Mouse (Mus musculus): ENCODE results near the gene Eva1c. TPM values are rescaled to one million over a fixed set of nuclear protein-coding genes. Genes with fewer than 3 reads are reported as not detected.

Eva1c gene
- polyA plus RNA-seq, 1 experiment from 2014 or later = 0.74 TPM

DNA sequence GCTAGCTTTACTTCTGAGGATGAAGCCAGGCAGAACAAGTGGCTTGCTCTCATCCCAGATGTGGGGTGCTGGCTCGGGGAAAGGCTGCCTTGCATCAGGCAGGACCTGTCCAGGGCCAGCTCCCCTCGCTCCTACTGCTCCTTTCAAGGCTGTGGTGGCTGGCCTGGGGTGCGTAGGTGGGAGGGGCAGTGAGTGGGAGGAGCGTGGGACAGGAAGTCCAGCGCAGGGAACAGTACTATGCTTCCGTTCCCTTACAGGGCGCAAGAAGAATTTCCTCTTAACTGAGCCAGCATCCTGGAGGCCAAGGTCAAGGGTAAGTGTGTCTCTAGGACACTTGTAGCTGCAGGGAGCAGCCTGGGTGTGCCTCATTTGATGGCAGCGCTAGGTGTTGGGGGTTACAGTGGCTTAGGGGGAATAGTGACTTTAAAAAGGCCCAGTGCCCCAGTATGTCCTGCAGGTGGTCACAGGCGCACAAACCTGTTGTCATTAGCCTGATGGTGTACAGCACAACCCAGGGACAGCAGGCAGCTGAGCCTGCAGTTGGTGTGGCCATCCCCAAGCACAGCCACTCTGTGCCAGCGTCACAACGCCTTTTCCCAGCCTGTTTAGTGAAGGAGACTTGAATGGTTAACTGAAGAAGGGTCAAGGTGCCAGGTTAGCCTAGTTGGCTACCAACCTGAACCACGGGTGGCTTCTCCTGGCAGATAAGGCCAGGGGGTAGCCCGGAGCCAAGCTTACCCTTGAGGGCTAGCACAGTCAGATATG is 98.3 kb downstream of the Eva1c start:
- Histone ChIP-seq H3K4me2 (ENCODE audit: low read length) (no peak overlapping the region), H3K4me3 (ENCODE audit: low read depth, low read length) (no peak overlapping the region), H3K36me3 (ENCODE audit: control insufficient read depth, insufficient read depth, low read length) (peaks cover 9% of the 10 kb centered on the region), H3K9ac (ENCODE audit: low read length) (no peak overlapping the region), H3K27ac (ENCODE audit: low read depth) (no peak overlapping the region), H3K9me3 (ENCODE audit: control insufficient read depth, low read length) (no peaks in the 10 kb centered on the region), H3K4me1 (replicated peaks; ENCODE audit: control insufficient read depth, insufficient read depth, low read length) (no peaks in the 10 kb centered on the region), H3K27me3 (replicated peaks; ENCODE audit: control insufficient read depth, insufficient read depth, low read length) (no peaks in the 10 kb centered on the region)
- DNase-seq (ENCODE audit: low spot score) (peak; percentile 42), ATAC-seq (replicated peaks; ENCODE audit: low FRiP score, low TSS enrichment, low read depth) (peak; percentile 10; the same call in 1 of the 2 replicates)
- WGBS = 80% methylated on average over 13 of the region's 13 CpGs

DNA sequence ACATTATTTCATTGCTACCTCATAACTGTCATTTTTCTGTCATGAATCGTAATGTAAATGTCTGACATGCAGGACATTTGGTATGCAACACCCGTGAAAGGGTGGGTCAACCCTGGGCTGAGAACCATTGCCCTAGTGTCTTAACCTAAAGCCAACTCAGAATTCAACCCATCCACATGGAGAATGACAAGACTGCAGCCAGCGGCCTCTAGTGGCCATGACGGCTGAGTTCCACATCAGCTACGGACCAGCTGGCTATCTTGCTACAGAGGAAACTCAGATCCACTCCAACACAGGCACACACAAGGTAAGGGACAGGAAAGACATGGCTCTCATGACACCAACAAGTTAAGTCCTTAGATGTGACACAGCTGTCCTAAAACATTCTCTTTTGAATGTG is 98.9 kb downstream of the Eva1c start:
- Histone ChIP-seq H3K9me3 (ENCODE audit: control insufficient read depth, low read length) (no peaks in the 10 kb centered on the region), H3K36me3 (ENCODE audit: control insufficient read depth, insufficient read depth, low read length) (peaks cover 10% of the 10 kb centered on the region), H3K4me1 (replicated peaks; ENCODE audit: control insufficient read depth, insufficient read depth, low read length) (no peaks in the 10 kb centered on the region), H3K27me3 (replicated peaks; ENCODE audit: control insufficient read depth, insufficient read depth, low read length) (no peaks in the 10 kb centered on the region), H3K4me2 (ENCODE audit: low read length) (no peak overlapping the region), H3K9ac (ENCODE audit: low read length) (no peak overlapping the region), H3K4me3 (ENCODE audit: low read depth, low read length) (no peak overlapping the region), H3K27ac (ENCODE audit: low read depth) (no peak overlapping the region)
- ATAC-seq (replicated peaks; ENCODE audit: low FRiP score, low TSS enrichment, low read depth) (peak; percentile 60), DNase-seq (ENCODE audit: low spot score) (peak; percentile 79)
- 26% methylated on average over 5 of the region's 5 CpGs for WGBS

DNA sequence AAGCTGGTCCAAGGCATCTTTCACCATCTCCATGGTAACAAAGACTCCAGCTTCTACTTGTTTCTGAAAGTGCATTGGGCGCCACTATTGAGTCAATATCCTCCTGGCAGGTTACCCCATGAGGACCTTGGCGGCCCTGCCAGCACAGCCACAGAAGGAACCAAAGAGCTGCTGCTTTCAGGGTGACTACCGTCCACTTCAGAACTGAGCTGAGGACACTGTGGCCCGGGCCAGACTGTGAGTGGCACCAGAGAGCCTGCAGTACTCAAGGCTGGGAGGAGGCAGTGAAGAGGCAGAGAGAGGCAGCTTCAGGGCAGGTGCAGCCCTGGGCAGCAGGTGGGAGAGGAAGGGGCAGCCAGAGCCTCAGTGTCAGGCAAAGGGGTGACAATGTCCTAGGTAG is 100.9 kb downstream of the Eva1c start:
- Histone ChIP-seq H3K27me3 (replicated peaks; ENCODE audit: control insufficient read depth, insufficient read depth, low read length) (no peaks in the 10 kb centered on the region), H3K4me3 (ENCODE audit: low read depth, low read length) (no peak overlapping the region), H3K36me3 (ENCODE audit: control insufficient read depth, insufficient read depth, low read length) (peaks cover 10% of the 10 kb centered on the region), H3K27ac (ENCODE audit: low read depth) (no peak overlapping the region), H3K9me3 (ENCODE audit: control insufficient read depth, low read length) (no peaks in the 10 kb centered on the region), H3K4me1 (replicated peaks; ENCODE audit: control insufficient read depth, insufficient read depth, low read length) (no peaks in the 10 kb centered on the region), H3K4me2 (ENCODE audit: low read length) (no peak overlapping the region), H3K9ac (ENCODE audit: low read length) (no peak overlapping the region)
- DNase-seq (ENCODE audit: low spot score) = peak; percentile 35
- ATAC-seq (replicated peaks; ENCODE audit: low FRiP score, low TSS enrichment, low read depth) = no peak
- WGBS = 84% methylated on average over 4 of the region's 4 CpGs

DNA sequence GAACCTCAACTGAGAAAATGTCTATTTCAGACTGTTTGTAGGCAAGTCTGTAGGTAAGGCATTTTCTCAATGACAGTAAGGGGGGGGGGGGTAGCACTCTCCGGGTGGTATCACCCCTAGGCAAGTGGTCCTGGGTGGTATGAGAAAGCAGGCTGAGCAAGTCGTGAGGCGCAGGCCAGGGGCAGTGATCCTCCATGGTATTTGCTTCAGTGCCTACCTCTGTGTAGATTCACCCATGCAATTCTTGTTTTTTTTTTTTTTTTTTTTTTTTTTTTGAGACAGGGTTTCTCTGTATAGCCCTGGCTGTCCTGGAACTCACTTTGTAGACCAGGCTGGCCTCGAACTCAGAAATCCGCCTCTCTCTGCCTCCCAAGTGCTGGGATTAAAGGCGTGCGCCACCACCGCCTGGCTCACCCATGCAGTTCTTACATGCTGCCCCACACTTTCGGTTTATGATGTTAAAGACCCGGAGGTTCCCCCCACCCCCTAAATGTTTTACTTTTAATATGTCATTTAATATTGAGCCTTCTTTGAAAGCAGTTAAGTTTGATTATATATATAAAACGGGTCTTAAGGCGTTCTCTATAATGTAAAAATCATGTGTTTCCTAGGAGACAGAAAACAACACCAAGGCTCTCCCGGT is 107.1 kb downstream of the Eva1c start:
- peaks cover 9% of the 10 kb centered on the region for H3K36me3 ChIP-seq (ENCODE audit: control insufficient read depth, insufficient read depth, low read length)
- 25% methylated on average over 13 of the region's 13 CpGs for WGBS
- H3K4me2 ChIP-seq (ENCODE audit: low read length) = peak overlapping the region; percentile 78
- peak overlapping the region; percentile 75; the same call in 1 of the 2 replicates for H3K27ac ChIP-seq (ENCODE audit: low read depth)
- no peaks in the 10 kb centered on the region for H3K4me1 ChIP-seq (replicated peaks; ENCODE audit: control insufficient read depth, insufficient read depth, low read length)
- no peaks in the 10 kb centered on the region for H3K9me3 ChIP-seq (ENCODE audit: control insufficient read depth, low read length)
- no peak for ATAC-seq (replicated peaks; ENCODE audit: low FRiP score, low TSS enrichment, low read depth)
- peak overlapping the region; percentile 73 for H3K9ac ChIP-seq (ENCODE audit: low read length)
- H3K4me3 ChIP-seq (ENCODE audit: low read depth, low read length) = peak overlapping the region; percentile 83
- peak; percentile 31 for DNase-seq (ENCODE audit: low spot score)
- H3K27me3 ChIP-seq (replicated peaks; ENCODE audit: control insufficient read depth, insufficient read depth, low read length) = no peaks in the 10 kb centered on the region

DNA sequence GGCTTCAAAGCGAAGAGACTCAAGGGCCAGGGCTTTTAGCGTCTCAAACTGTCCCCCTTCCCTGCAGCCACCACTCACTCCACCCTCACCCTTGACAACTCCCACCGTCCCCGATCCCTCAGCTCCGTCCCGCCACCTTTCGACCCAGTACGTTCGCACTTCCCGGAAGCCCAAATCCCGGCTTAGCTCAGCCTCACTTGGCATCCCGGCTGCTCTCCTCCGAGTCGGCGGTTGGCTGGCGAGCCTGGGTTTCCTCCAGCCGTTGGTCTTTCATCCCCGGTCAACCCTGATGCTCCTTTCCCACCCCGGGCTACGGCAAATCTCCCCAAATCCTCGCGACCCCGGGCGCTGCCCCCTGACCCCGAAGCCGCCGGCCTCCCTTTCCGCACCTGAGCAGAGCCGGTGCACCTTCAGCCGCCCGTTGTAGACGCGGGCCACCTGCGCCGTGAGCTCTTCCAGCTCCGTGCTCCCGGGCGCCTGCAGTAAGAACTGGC is 107.7 kb downstream of the Eva1c start:
- peaks cover 10% of the 10 kb centered on the region for H3K36me3 ChIP-seq (ENCODE audit: control insufficient read depth, insufficient read depth, low read length)
- H3K27me3 ChIP-seq (replicated peaks; ENCODE audit: control insufficient read depth, insufficient read depth, low read length) = no peaks in the 10 kb centered on the region
- DNase-seq (ENCODE audit: low spot score) (no peak), ATAC-seq (replicated peaks; ENCODE audit: low FRiP score, low TSS enrichment, low read depth) (peak; percentile 75)
- H3K4me3 ChIP-seq (ENCODE audit: low read depth, low read length) = peak overlapping the region; percentile 83
- H3K27ac ChIP-seq (ENCODE audit: low read depth) = peak overlapping the region; percentile 75
- peak overlapping the region; percentile 73 for H3K9ac ChIP-seq (ENCODE audit: low read length)
- H3K4me2 ChIP-seq (ENCODE audit: low read length) = peak overlapping the region; percentile 78
- WGBS = 2% methylated on average over 38 of the region's 38 CpGs
- no peaks in the 10 kb centered on the region for H3K4me1 ChIP-seq (replicated peaks; ENCODE audit: control insufficient read depth, insufficient read depth, low read length)
- H3K9me3 ChIP-seq (ENCODE audit: control insufficient read depth, low read length) = no peaks in the 10 kb centered on the region

DNA sequence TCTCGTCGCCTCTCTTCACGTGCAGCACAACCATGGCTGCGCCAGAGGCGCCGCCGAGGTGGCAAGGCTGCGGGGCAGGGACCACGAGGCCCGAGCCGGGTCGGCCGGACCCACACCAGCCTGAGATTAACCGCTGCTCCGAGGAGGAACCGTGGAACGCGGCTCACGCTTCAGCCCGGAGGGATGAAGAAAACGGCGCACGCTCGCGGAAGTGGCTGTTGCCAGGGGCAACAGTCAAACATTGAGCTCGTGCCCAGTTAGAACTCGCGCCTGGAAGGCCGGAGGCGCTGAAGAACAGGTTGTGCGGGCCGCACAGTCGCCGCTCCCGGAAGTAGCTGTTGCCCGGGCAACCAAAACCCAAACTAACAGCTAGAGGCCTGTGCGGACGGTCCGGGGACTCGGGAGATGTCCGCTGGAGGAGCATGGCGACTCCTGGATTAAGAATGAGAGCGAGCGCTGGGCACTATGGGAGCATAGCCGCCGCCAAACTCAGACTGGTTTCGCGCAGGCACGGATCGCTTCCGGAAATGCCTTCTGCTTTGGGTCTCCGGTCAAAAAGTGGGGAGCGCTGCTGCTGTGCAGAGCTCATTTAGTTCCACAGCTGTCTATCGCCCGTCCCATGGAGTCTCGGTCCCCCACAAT is 108.3 kb downstream of the Eva1c start, which contains the start of gene Cfap298:
TSS of gene Cfap298 (minus strand) at position 428 of the 642 bp plus-strand sequence.
- peaks cover 6% of the 10 kb centered on the region for H3K36me3 ChIP-seq (ENCODE audit: control insufficient read depth, insufficient read depth, low read length)
- under 1% methylated on average over 56 of the region's 56 CpGs for WGBS
- peak within 1 kb of the TSS; percentile 83 for H3K4me3 ChIP-seq (ENCODE audit: low read depth, low read length)
- H3K27ac ChIP-seq (ENCODE audit: low read depth) = peak within 1 kb of the TSS; percentile 75
- H3K9me3 ChIP-seq (ENCODE audit: control insufficient read depth, low read length) = no peaks in the 10 kb centered on the region
- ATAC-seq (replicated peaks; ENCODE audit: low FRiP score, low TSS enrichment, low read depth) = peak; percentile 98
- DNase-seq (ENCODE audit: low spot score) = peak; percentile 97
- no peaks in the 10 kb centered on the region for H3K27me3 ChIP-seq (replicated peaks; ENCODE audit: control insufficient read depth, insufficient read depth, low read length)
- H3K4me2 ChIP-seq (ENCODE audit: low read length) = peak within 1 kb of the TSS; percentile 78
- peak within 1 kb of the TSS; percentile 73 for H3K9ac ChIP-seq (ENCODE audit: low read length)
- H3K4me1 ChIP-seq (replicated peaks; ENCODE audit: control insufficient read depth, insufficient read depth, low read length) = no peaks in the 10 kb centered on the region

DNA sequence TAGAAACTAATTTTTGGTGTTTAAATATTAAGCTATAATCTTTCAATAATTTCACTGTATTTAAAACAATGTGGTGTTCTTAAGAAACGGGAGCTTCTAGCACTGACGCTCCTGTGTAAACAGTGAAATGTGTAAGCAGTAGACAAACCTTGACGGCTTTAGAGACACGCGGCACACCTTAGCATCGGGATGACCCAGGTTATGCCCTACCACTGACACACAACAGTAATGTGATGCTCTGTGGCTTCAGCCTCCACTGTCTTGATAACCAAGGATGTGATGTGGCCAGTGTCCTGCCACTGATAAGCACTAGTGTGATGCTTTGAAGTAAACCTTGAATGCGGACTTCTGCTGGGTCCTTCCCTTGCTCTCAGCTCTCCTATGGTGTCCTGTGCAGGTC is 114.7 kb downstream of the Eva1c start:
- Histone ChIP-seq H3K4me1 (replicated peaks; ENCODE audit: control insufficient read depth, insufficient read depth, low read length) (no peaks in the 10 kb centered on the region), H3K27me3 (replicated peaks; ENCODE audit: control insufficient read depth, insufficient read depth, low read length) (no peaks in the 10 kb centered on the region), H3K4me2 (ENCODE audit: low read length) (no peak overlapping the region), H3K27ac (ENCODE audit: low read depth) (no peak overlapping the region), H3K9me3 (ENCODE audit: control insufficient read depth, low read length) (no peaks in the 10 kb centered on the region), H3K9ac (ENCODE audit: low read length) (no peak overlapping the region), H3K4me3 (ENCODE audit: low read depth, low read length) (no peak overlapping the region), H3K36me3 (ENCODE audit: control insufficient read depth, insufficient read depth, low read length) (peaks cover 30% of the 10 kb centered on the region)
- 88% methylated on average over 7 of the region's 7 CpGs for WGBS
- ATAC-seq (replicated peaks; ENCODE audit: low FRiP score, low TSS enrichment, low read depth) = no peak
- no peak for DNase-seq (ENCODE audit: low spot score)

DNA sequence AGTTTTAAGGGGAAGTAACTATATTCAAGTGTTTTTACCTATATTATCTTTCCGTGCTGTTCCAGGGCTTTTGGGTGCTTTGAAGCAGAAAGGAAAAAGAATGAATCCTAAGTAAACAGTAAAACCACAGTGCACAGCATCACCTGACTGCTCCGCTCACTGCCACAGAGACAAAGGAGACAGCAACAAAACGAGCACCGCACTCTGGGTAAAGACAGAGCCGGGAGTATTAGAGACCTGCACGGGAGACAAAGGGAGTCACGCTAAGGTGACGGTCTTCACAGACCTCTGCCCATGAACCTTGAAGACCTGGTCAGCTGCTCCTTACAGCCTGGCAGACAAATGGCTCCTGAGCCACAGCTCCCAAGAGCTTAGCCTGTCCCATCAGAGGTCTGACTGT is 120.5 kb downstream of the Eva1c start:
- H3K4me2 ChIP-seq (ENCODE audit: low read length) = no peak overlapping the region
- WGBS = 79% methylated on average over 8 of the region's 8 CpGs
- H3K9me3 ChIP-seq (ENCODE audit: control insufficient read depth, low read length) = no peaks in the 10 kb centered on the region
- DNase-seq (ENCODE audit: low spot score) (peak; percentile 21), ATAC-seq (replicated peaks; ENCODE audit: low FRiP score, low TSS enrichment, low read depth) (no peak)
- no peak overlapping the region for H3K9ac ChIP-seq (ENCODE audit: low read length)
- H3K27ac ChIP-seq (ENCODE audit: low read depth) = no peak overlapping the region
- no peaks in the 10 kb centered on the region for H3K4me1 ChIP-seq (replicated peaks; ENCODE audit: control insufficient read depth, insufficient read depth, low read length)
- peaks cover 34% of the 10 kb centered on the region; the same call in 1 of the 2 replicates for H3K36me3 ChIP-seq (ENCODE audit: control insufficient read depth, insufficient read depth, low read length)
- no peaks in the 10 kb centered on the region for H3K27me3 ChIP-seq (replicated peaks; ENCODE audit: control insufficient read depth, insufficient read depth, low read length)
- no peak overlapping the region for H3K4me3 ChIP-seq (ENCODE audit: low read depth, low read length)

Measured in intestine, embryonic 14.5 days (tissue).